Mouse (Mus musculus): ENCODE data around the gene 1700019N19Rik. TPM values are rescaled to one million over a fixed set of nuclear protein-coding genes. Genes with fewer than 3 reads are reported as not detected.

Gene 1700019N19Rik
- polyA plus RNA-seq, 1 experiment from 2014 or later, result not detected

- no peak for DNase-seq
- Histone ChIP-seq H3K36me3 (replicated peaks; ENCODE audit: insufficient read depth, low read length) (no peaks in the 10 kb centered on the region), H3K4me3 (ENCODE audit: low read depth, low read length) (no peak overlapping the region), H3K9me3 (ENCODE audit: low read length) (no peaks in the 10 kb centered on the region), H3K27ac (ENCODE audit: low read depth) (no peak overlapping the region), H3K9ac (replicated peaks) (no peak overlapping the region), H3K27me3 (ENCODE audit: insufficient read depth, low read length) (no peaks in the 10 kb centered on the region), H3K4me1 (ENCODE audit: insufficient read depth) (no peaks in the 10 kb centered on the region), H3K4me2 (ENCODE audit: low read depth, low read length) (no peak overlapping the region)
- WGBS (ENCODE audit: insufficient replicate concordance), result 43% methylated on average over 4 of the region's 4 CpGs
- ATAC-seq, result no peak
- TF ChIP-seq CTCF (IDR thresholded peaks at IDR 0.05; ENCODE audit: low read depth), result no peak
- no peak for TF ChIP-seq EP300 (IDR thresholded peaks at IDR 0.05; ENCODE audit: low read depth)
These were observed 50.5 kb downstream of the 1700019N19Rik start for GRCm38 (mm10) chr19:58743736-58744135.

GRCm38 (mm10) chr19:58742711-58743110, 51.5 kb downstream of the 1700019N19Rik start:
- DNase-seq (no peak), ATAC-seq (no peak)
- Histone ChIP-seq H3K4me1 (ENCODE audit: insufficient read depth) (no peaks in the 10 kb centered on the region), H3K36me3 (replicated peaks; ENCODE audit: insufficient read depth, low read length) (no peaks in the 10 kb centered on the region), H3K9me3 (ENCODE audit: low read length) (no peaks in the 10 kb centered on the region), H3K27me3 (ENCODE audit: insufficient read depth, low read length) (no peaks in the 10 kb centered on the region), H3K27ac (ENCODE audit: low read depth) (no peak overlapping the region), H3K9ac (replicated peaks) (no peak overlapping the region), H3K4me3 (ENCODE audit: low read depth, low read length) (no peak overlapping the region), H3K4me2 (ENCODE audit: low read depth, low read length) (no peak overlapping the region)
- WGBS (ENCODE audit: insufficient replicate concordance), result 78% methylated on average over 4 of the region's 4 CpGs
- TF ChIP-seq EP300 (IDR thresholded peaks at IDR 0.05; ENCODE audit: low read depth) (no peak), CTCF (IDR thresholded peaks at IDR 0.05; ENCODE audit: low read depth) (no peak)

GRCm38 (mm10) chr19:58741036-58741435, 53.2 kb downstream of the 1700019N19Rik start:
- Histone ChIP-seq H3K4me3 (ENCODE audit: low read depth, low read length) (no peak overlapping the region), H3K27me3 (ENCODE audit: insufficient read depth, low read length) (no peaks in the 10 kb centered on the region), H3K4me1 (ENCODE audit: insufficient read depth) (no peaks in the 10 kb centered on the region), H3K27ac (ENCODE audit: low read depth) (no peak overlapping the region), H3K9me3 (ENCODE audit: low read length) (no peaks in the 10 kb centered on the region), H3K4me2 (ENCODE audit: low read depth, low read length) (no peak overlapping the region), H3K36me3 (replicated peaks; ENCODE audit: insufficient read depth, low read length) (no peaks in the 10 kb centered on the region), H3K9ac (replicated peaks) (no peak overlapping the region)
- WGBS (ENCODE audit: insufficient replicate concordance), result 79% methylated on average over 6 of the region's 6 CpGs
- TF ChIP-seq CTCF (IDR thresholded peaks at IDR 0.05; ENCODE audit: low read depth) (no peak), EP300 (IDR thresholded peaks at IDR 0.05; ENCODE audit: low read depth) (no peak)
- ATAC-seq, result no peak
- no peak for DNase-seq

GRCm38 (mm10) chr19:58738111-58738510, 56.1 kb downstream of the 1700019N19Rik start:
- no peak overlapping the region for H3K9ac ChIP-seq (replicated peaks)
- TF ChIP-seq EP300 (IDR thresholded peaks at IDR 0.05; ENCODE audit: low read depth), result no peak
- no peak for TF ChIP-seq CTCF (IDR thresholded peaks at IDR 0.05; ENCODE audit: low read depth)
- no peak overlapping the region for H3K27ac ChIP-seq (ENCODE audit: low read depth)
- DNase-seq (no peak), ATAC-seq (no peak)
- no peaks in the 10 kb centered on the region for H3K4me1 ChIP-seq (ENCODE audit: insufficient read depth)
- no peak overlapping the region for H3K4me3 ChIP-seq (ENCODE audit: low read depth, low read length)
- 65% methylated on average over 4 of the region's 4 CpGs for WGBS (ENCODE audit: insufficient replicate concordance)
- no peaks in the 10 kb centered on the region for H3K27me3 ChIP-seq (ENCODE audit: insufficient read depth, low read length)
- no peaks in the 10 kb centered on the region for H3K36me3 ChIP-seq (replicated peaks; ENCODE audit: insufficient read depth, low read length)
- H3K4me2 ChIP-seq (ENCODE audit: low read depth, low read length), result no peak overlapping the region
- no peaks in the 10 kb centered on the region for H3K9me3 ChIP-seq (ENCODE audit: low read length)

Other genes with a start within 250 kb of the 1700019N19Rik start
- not detected in 2 replicates for gene Pnlip, start 142.0 kb downstream of the 1700019N19Rik start, polyA plus RNA-seq (2015; fragmentation: Nextera tagmentation; extraction: Ambion mirVana)
- gene Pnliprp1, start 65.6 kb downstream of the 1700019N19Rik start, polyA plus RNA-seq (2015; fragmentation: Nextera tagmentation; extraction: Ambion mirVana), result 3.4 and 13.8 TPM in 2 replicates
- 0.34 TPM in 1 of 2 replicates, not detected in the other for gene Pnliprp2, start 34.7 kb downstream of the 1700019N19Rik start, polyA plus RNA-seq (2015; fragmentation: Nextera tagmentation; extraction: Ambion mirVana)
- not detected in 2 replicates for gene Eno4, start 149.0 kb upstream of the 1700019N19Rik start, polyA plus RNA-seq (2015; fragmentation: Nextera tagmentation; extraction: Ambion mirVana)
- gene Hspa12a, start 149.2 kb upstream of the 1700019N19Rik start, polyA plus RNA-seq (2015; fragmentation: Nextera tagmentation; extraction: Ambion mirVana), result 0.21 and 0.28 TPM in 2 replicates